Mouse (Mus musculus) heart, adult 2 months (tissue): Measurements from ENCODE around the gene Dnase2b. TPM values are rescaled to one million over a fixed set of nuclear protein-coding genes. Genes with fewer than 3 reads are reported as not detected.

Source experiments
- DNase-seq, 2 experiments: peaks; one replicate each; pipeline ENCODE4 v3.0.0; 2021
- H3K27ac ChIP-seq: fragments of 200-600 bp; 2 replicates; pipeline ENCODE4 v1.8.1; 2022
- H3K27me3 ChIP-seq: fragments of 200-500 bp; 2 replicates; pipeline ENCODE4 v1.6.1; 2012; ENCODE audit warnings: mild to moderate bottlenecking, low read length, inconsistent platforms, mixed read lengths; ENCODE audit not compliant: control insufficient read depth, insufficient read depth
- H3K36me3 ChIP-seq: fragments of 200-500 bp; 2 replicates; pipeline ENCODE4 v1.6.1; 2012; ENCODE audit warnings: low read length, inconsistent platforms; ENCODE audit not compliant: control insufficient read depth, insufficient read depth
- H3K4me1 ChIP-seq: fragments of 200-500 bp; 2 replicates; pipeline ENCODE4 v1.6.1; 2011; ENCODE audit warnings: low read length; ENCODE audit not compliant: control insufficient read depth, insufficient read depth
- H3K4me3 ChIP-seq: fragments of 200-600 bp; 2 replicates; pipeline ENCODE4 v1.8.1; 2022
- H3K79me2 ChIP-seq: fragments of 200-500 bp; replicated peaks from 2 replicates; pipeline ENCODE4 v1.6.1; 2012; ENCODE audit warnings: mild to moderate bottlenecking, inconsistent platforms, low read length, moderate library complexity, mixed read lengths; ENCODE audit not compliant: control insufficient read depth, insufficient read depth
- H3K9ac ChIP-seq: fragments of 200-500 bp; 2 replicates; pipeline ENCODE4 v1.6.1; 2012; ENCODE audit warnings: low read depth, mild to moderate bottlenecking, control low read depth, inconsistent platforms, low read length, mixed read lengths
- CTCF ChIP-seq: fragments of 200-600 bp; IDR thresholded peaks from 2 replicates; pipeline ENCODE4 v1.8.1; 2022; ENCODE audit warnings: antibody characterized with exemption, mild to moderate bottlenecking, moderate library complexity
- EP300 ChIP-seq: fragments of 200-500 bp; IDR thresholded peaks from 2 replicates; pipeline ENCODE4 v1.6.1; 2011; ENCODE audit warnings: low read depth, low read length, control low read depth; ENCODE audit not compliant: insufficient read depth
- POLR2A ChIP-seq: fragments of 200-500 bp; IDR thresholded peaks from 2 replicates; pipeline ENCODE4 v1.6.1; 2011; ENCODE audit warnings: mild to moderate bottlenecking, low read depth, low read length, control low read depth; ENCODE audit not compliant: insufficient read depth
- WGBS: fragments of 180-500 bp; shearing (Covaris S2); methylation state at CpG from one replicate; pipeline ENCODE4 v1.1.7; 2018; 5-methylcytosine and 5-hydroxymethylcytosine counted together
- intact Hi-C: fragments of 180-260 bp; cut with DNase I; formaldehyde crosslinking; loops from one replicate; pipeline ENCODE4 v1.15.1; 2025
- polyA plus RNA-seq: library from polyadenylated mRNA; depleted of rRNA; stranded (reverse); fragments of >200 nt; gene quantifications from 2 replicates; pipeline ENCODE4 v1.2.3, GENCODE M21; 2012
- total RNA-seq, 2 experiments: library from RNA; stranded (reverse); gene quantifications; 2 replicates each; pipeline ENCODE4 v1.2.3; 2021

Gene Dnase2b
- total and polyA plus RNA-seq, 3 experiments, result not detected

- Histone ChIP-seq H3K9ac (no peak overlapping the region), H3K27ac (no peak overlapping the region), H3K4me1 (no peaks in the 10 kb centered on the region), H3K79me2 (no peaks in the 10 kb centered on the region), H3K27me3 (no peaks in the 10 kb centered on the region), H3K4me3 (no peak overlapping the region), H3K36me3 (no peaks in the 10 kb centered on the region)
- 54% methylated on average over 4 of the region's 4 CpGs for WGBS
- intact Hi-C loops, result no loop called here
- DNase-seq, result no peak
- TF ChIP-seq EP300, result no peak
These were observed 26.5 kb upstream of the Dnase2b start for GRCm38 (mm10) chr3:146641818-146642427.

GRCm38 (mm10) chr3:146632506-146632905 is 17.1 kb upstream of the Dnase2b start:
- WGBS, result 73% methylated on average over 5 of the region's 5 CpGs
- H3K9ac ChIP-seq, result no peak overlapping the region
- intact Hi-C loops, result no loop called here
- DNase-seq, result no peak
- TF ChIP-seq CTCF (no peak), EP300 (no peak), POLR2A (no peak)
- H3K27me3 ChIP-seq, result no peaks in the 10 kb centered on the region
- H3K27ac ChIP-seq, result no peak overlapping the region
- no peak overlapping the region for H3K4me3 ChIP-seq
- H3K36me3 ChIP-seq, result no peaks in the 10 kb centered on the region
- H3K79me2 ChIP-seq, result no peaks in the 10 kb centered on the region
- no peaks in the 10 kb centered on the region for H3K4me1 ChIP-seq

- 54% methylated on average over 8 of the region's 8 CpGs for WGBS
- H3K4me3 ChIP-seq, result no peak overlapping the region
- H3K27ac ChIP-seq, result no peak overlapping the region
- H3K36me3 ChIP-seq, result no peaks in the 10 kb centered on the region
- no peaks in the 10 kb centered on the region for H3K4me1 ChIP-seq
- intact Hi-C loops, result no loop called here
- no peak overlapping the region for H3K9ac ChIP-seq
- H3K27me3 ChIP-seq, result no peaks in the 10 kb centered on the region
- no peaks in the 10 kb centered on the region for H3K79me2 ChIP-seq
- DNase-seq, result no peak
- TF ChIP-seq EP300 (no peak), POLR2A (no peak), CTCF (no peak)
These were observed 13.0 kb upstream of the Dnase2b start for GRCm38 (mm10) chr3:146628227-146628982.

GRCm38 (mm10) chr3:146625766-146626165 is 10.4 kb upstream of the Dnase2b start:
- 85% methylated on average over 4 of the region's 4 CpGs for WGBS
- intact Hi-C loops, result no loop called here
- Histone ChIP-seq H3K9ac (no peak overlapping the region), H3K79me2 (no peaks in the 10 kb centered on the region), H3K4me1 (no peaks in the 10 kb centered on the region; the same call in 1 of the 2 replicates), H3K27me3 (no peaks in the 10 kb centered on the region), H3K36me3 (no peaks in the 10 kb centered on the region), H3K27ac (no peak overlapping the region), H3K4me3 (no peak overlapping the region)
- no peak for DNase-seq
- TF ChIP-seq CTCF, result no peak
- TF ChIP-seq POLR2A, result no peak
- TF ChIP-seq EP300, result no peak

- H3K36me3 ChIP-seq, result no peaks in the 10 kb centered on the region
- 89% methylated on average over 11 of the region's 11 CpGs for WGBS
- no peaks in the 10 kb centered on the region for H3K79me2 ChIP-seq
- no peaks in the 10 kb centered on the region; the same call in 1 of the 2 replicates for H3K4me1 ChIP-seq
- no peaks in the 10 kb centered on the region for H3K27me3 ChIP-seq
- no peak for DNase-seq
- no peak overlapping the region for H3K9ac ChIP-seq
- TF ChIP-seq EP300, result no peak
- no peak for TF ChIP-seq CTCF
- TF ChIP-seq POLR2A, result no peak
- intact Hi-C loops, result no loop called here
- no peak overlapping the region for H3K27ac ChIP-seq
- H3K4me3 ChIP-seq, result no peak overlapping the region
These were observed 6.6 kb upstream of the Dnase2b start for GRCm38 (mm10) chr3:146621966-146622365.

GRCm38 (mm10) chr3:146620555-146621249 is 5.3 kb upstream of the Dnase2b start:
- peak; percentile 28 to 39 for DNase-seq
- Histone ChIP-seq H3K79me2 (no peaks in the 10 kb centered on the region), H3K4me1 (no peaks in the 10 kb centered on the region; the same call in 1 of the 2 replicates), H3K27me3 (no peaks in the 10 kb centered on the region), H3K4me3 (no peak overlapping the region), H3K9ac (no peak overlapping the region), H3K36me3 (no peaks in the 10 kb centered on the region), H3K27ac (no peak overlapping the region)
- intact Hi-C loops, result no loop called here
- TF ChIP-seq EP300 (no peak), CTCF (no peak), POLR2A (no peak)
- WGBS, result 54% methylated on average over 14 of the region's 14 CpGs
